Mouse (Mus musculus) myocyte (in vitro differentiated cells): ENCODE results near the gene Cluh. TPM values are rescaled to one million over a fixed set of nuclear protein-coding genes. Genes with fewer than 3 reads are reported as not detected.

ENCODE experiments used
- H3K27me3 ChIP-seq: one replicate; pipeline ENCODE4 v1.6.1; 2011; ENCODE audit not compliant: control insufficient read depth, insufficient read depth, insufficient read length
- H3K36me3 ChIP-seq: one replicate; pipeline ENCODE4 v1.6.1; 2011; ENCODE audit not compliant: control insufficient read depth, insufficient read depth
- H3K4me2 ChIP-seq: one replicate; pipeline ENCODE4 v1.6.1; 2011; ENCODE audit warnings: low read depth, control low read depth
- H3K4me3 ChIP-seq: one replicate; pipeline ENCODE4 v1.5.1; 2011; ENCODE audit warnings: mild to moderate bottlenecking, control low read depth, moderate library complexity
- H3K79me2 ChIP-seq: one replicate; pipeline ENCODE4 v1.6.1; 2011; ENCODE audit not compliant: control insufficient read depth, insufficient read depth
- H3ac ChIP-seq: one replicate; pipeline ENCODE4 v1.6.1; 2011; ENCODE audit not compliant: control insufficient read depth, insufficient read length
- CEBPB ChIP-seq: IDR thresholded peaks from 2 replicates; pipeline ENCODE4 v1.6.1; 2011; ENCODE audit warnings: mild to moderate bottlenecking, moderate library complexity; ENCODE audit not compliant: poor library complexity, insufficient read depth, severe bottlenecking
- E2F4 ChIP-seq: IDR thresholded peaks from one replicate; pipeline ENCODE4 v1.6.1; 2011; ENCODE audit warnings: mild to moderate bottlenecking, control low read depth, moderate library complexity; ENCODE audit not compliant: insufficient read depth
- MAX ChIP-seq: IDR thresholded peaks from one replicate; pipeline ENCODE4 v1.6.1; 2011; ENCODE audit warnings: low read depth, mild to moderate bottlenecking, control low read depth
- MYOD1 ChIP-seq, 3 experiments: IDR thresholded peaks; one replicate each; pipeline ENCODE4 v1.6.1; 2011; ENCODE audit warnings: control low read depth in 2 of 3, low read depth in 2 of 3, mild to moderate bottlenecking in 2 of 3, moderate library complexity in 1 of 3; ENCODE audit not compliant: insufficient read length in 2 of 3, control insufficient read depth in 1 of 3
- MYOG ChIP-seq, 3 experiments: IDR thresholded peaks; one replicate each; pipeline ENCODE4 v1.6.1; 2011; ENCODE audit warnings: control low read depth in 2 of 3, low read depth in 2 of 3, mild to moderate bottlenecking in 2 of 3; ENCODE audit not compliant: insufficient read length in 2 of 3, control insufficient read depth in 1 of 3, insufficient read depth in 1 of 3
- POLR2A ChIP-seq: IDR thresholded peaks from one replicate; pipeline ENCODE4 v1.6.1; 2011; ENCODE audit warnings: low read depth, mild to moderate bottlenecking, control low read depth, moderate library complexity; ENCODE audit not compliant: insufficient read length
- POLR2AphosphoS2 ChIP-seq: IDR thresholded peaks from one replicate; pipeline ENCODE4 v1.6.1; 2011; ENCODE audit warnings: low read depth, control low read depth; ENCODE audit not compliant: insufficient read length
- REST ChIP-seq: IDR thresholded peaks from one replicate; pipeline ENCODE4 v1.6.1; 2011; ENCODE audit warnings: mild to moderate bottlenecking, control low read depth, moderate library complexity; ENCODE audit not compliant: insufficient read depth, insufficient read length
- SRF ChIP-seq: IDR thresholded peaks from one replicate; pipeline ENCODE4 v1.6.1; 2011; ENCODE audit warnings: low read depth; ENCODE audit not compliant: control insufficient read depth, insufficient read length
- TCF12 ChIP-seq: IDR thresholded peaks from one replicate; pipeline ENCODE4 v1.6.1; 2011; ENCODE audit warnings: mild to moderate bottlenecking, control low read depth; ENCODE audit not compliant: poor library complexity, insufficient read depth, severe bottlenecking
- TCF3 ChIP-seq: IDR thresholded peaks from one replicate; pipeline ENCODE4 v1.6.1; 2011; ENCODE audit warnings: low read depth, control low read depth; ENCODE audit not compliant: insufficient read length
- USF1 ChIP-seq: IDR thresholded peaks from one replicate; pipeline ENCODE4 v1.6.1; 2011; ENCODE audit warnings: low read depth, mild to moderate bottlenecking, control low read depth, moderate library complexity
- polyA plus RNA-seq: library from polyadenylated mRNA; unstranded; fragments of >200 nt; fragmentation: generic; extraction: Trizol; gene quantifications from one replicate; pipeline ENCODE4 v1.2.1, GENCODE M21; 2012; ENCODE audit warnings: missing spikeins

Cluh gene
- polyA plus RNA-seq, 1 experiment: 62.3 TPM

- no peaks in the 10 kb centered on the region for H3K79me2 ChIP-seq
- no peak overlapping the region for H3K4me3 ChIP-seq
- H3K4me2 ChIP-seq: no peak overlapping the region
- no peaks in the 10 kb centered on the region for H3K36me3 ChIP-seq
- no peak overlapping the region for H3ac ChIP-seq
- TF ChIP-seq TCF3 (no peak), MYOG (IDR thresholded peaks at IDR 0.05; ENCODE audit: control insufficient read depth in 1 of 3, insufficient read depth in 1 of 3, insufficient read length in 2 of 3, low read depth in 2 of 3) (no peak), TCF12 (no peak), POLR2AphosphoS2 (no peak), SRF (no peak), MAX (no peak), POLR2A (no peak), E2F4 (no peak), MYOD1 (IDR thresholded peaks at IDR 0.05; ENCODE audit: control insufficient read depth in 1 of 3, insufficient read length in 2 of 3, low read depth in 2 of 3) (no peak), CEBPB (no peak), REST (no peak), USF1 (no peak)
- peaks cover 16% of the 10 kb centered on the region for H3K27me3 ChIP-seq
These were observed 35.9 kb upstream of the Cluh start for GRCm38 (mm10) chr11:74613428-74613827.

GRCm38 (mm10) chr11:74615571-74615970 lies 33.7 kb upstream of the Cluh start:
- H3ac ChIP-seq: no peak overlapping the region
- H3K4me3 ChIP-seq: no peak overlapping the region
- no peak overlapping the region for H3K4me2 ChIP-seq
- H3K36me3 ChIP-seq: no peaks in the 10 kb centered on the region
- TF ChIP-seq CEBPB (no peak), MYOD1 (IDR thresholded peaks at IDR 0.05; ENCODE audit: control insufficient read depth in 1 of 3, insufficient read length in 2 of 3, low read depth in 2 of 3) (no peak), TCF3 (no peak), E2F4 (no peak), REST (no peak), POLR2AphosphoS2 (no peak), TCF12 (no peak), SRF (no peak), MAX (no peak), MYOG (IDR thresholded peaks at IDR 0.05; ENCODE audit: control insufficient read depth in 1 of 3, insufficient read depth in 1 of 3, insufficient read length in 2 of 3, low read depth in 2 of 3) (no peak), POLR2A (no peak), USF1 (no peak)
- no peaks in the 10 kb centered on the region for H3K79me2 ChIP-seq
- peaks cover 23% of the 10 kb centered on the region for H3K27me3 ChIP-seq

- no peaks in the 10 kb centered on the region for H3K79me2 ChIP-seq
- peaks cover 37% of the 10 kb centered on the region for H3K27me3 ChIP-seq
- H3K4me2 ChIP-seq: no peak within 1 kb of the TSS
- no peak within 1 kb of the TSS for H3ac ChIP-seq
- no peaks in the 10 kb centered on the region for H3K36me3 ChIP-seq
- no peak for TF ChIP-seq MYOG (IDR thresholded peaks at IDR 0.05; ENCODE audit: control insufficient read depth in 1 of 3, insufficient read depth in 1 of 3, insufficient read length in 2 of 3, low read depth in 2 of 3)
- no peak for TF ChIP-seq E2F4
- no peak for TF ChIP-seq POLR2A
- no peak for TF ChIP-seq MYOD1 (IDR thresholded peaks at IDR 0.05; ENCODE audit: control insufficient read depth in 1 of 3, insufficient read length in 2 of 3, low read depth in 2 of 3)
- TF ChIP-seq REST: peak; percentile 100
- no peak for TF ChIP-seq SRF
- no peak for TF ChIP-seq TCF3
- TF ChIP-seq POLR2AphosphoS2: no peak
- TF ChIP-seq TCF12: no peak
- no peak within 1 kb of the TSS for H3K4me3 ChIP-seq
These were observed 29.9 kb upstream of the Cluh start, which contains the start of gene Ccdc92b for GRCm38 (mm10) chr11:74619201-74619955. Ccdc92b (plus strand) TSS chr11:74619605.

- Histone ChIP-seq H3ac (no peak overlapping the region), H3K4me3 (no peak overlapping the region), H3K36me3 (no peaks in the 10 kb centered on the region), H3K79me2 (no peaks in the 10 kb centered on the region), H3K27me3 (peaks cover 42% of the 10 kb centered on the region), H3K4me2 (no peak overlapping the region)
- TF ChIP-seq POLR2AphosphoS2 (no peak), SRF (no peak), MYOG (IDR thresholded peaks at IDR 0.05; ENCODE audit: control insufficient read depth in 1 of 3, insufficient read depth in 1 of 3, insufficient read length in 2 of 3, low read depth in 2 of 3) (no peak), POLR2A (no peak)
These were observed 29.4 kb upstream of the Cluh start for GRCm38 (mm10) chr11:74619956-74620300.

GRCm38 (mm10) chr11:74621974-74622669 lies 27.2 kb upstream of the Cluh start:
- no peak for TF ChIP-seq TCF3
- no peak for TF ChIP-seq E2F4
- TF ChIP-seq TCF12: no peak
- TF ChIP-seq MAX: no peak
- no peak for TF ChIP-seq MYOD1 (IDR thresholded peaks at IDR 0.05; ENCODE audit: control insufficient read depth in 1 of 3, insufficient read length in 2 of 3, low read depth in 2 of 3)
- TF ChIP-seq MYOG (IDR thresholded peaks at IDR 0.05; ENCODE audit: control insufficient read depth in 1 of 3, insufficient read depth in 1 of 3, insufficient read length in 2 of 3, low read depth in 2 of 3): no peak
- no peak overlapping the region for H3K4me2 ChIP-seq

More at GRCm38 (mm10) chr11:74621974-74622669, 27.2 kb upstream of the Cluh start:
- Histone ChIP-seq H3K79me2 (no peaks in the 10 kb centered on the region), H3K4me3 (no peak overlapping the region), H3K27me3 (peaks cover 47% of the 10 kb centered on the region), H3ac (no peak overlapping the region), H3K36me3 (no peaks in the 10 kb centered on the region)
